Mouse (Mus musculus): Measurements from ENCODE around the gene Apex1.
A peak's percentile ranks its signal among the peaks of the same experiment; 100 is the strongest.
"Not testable (repeated sequence)": the region's sequence is repeated elsewhere in the genome, so short reads cannot be mapped to it uniquely, and the experiment has no call there.

Gene Apex1

DNA sequence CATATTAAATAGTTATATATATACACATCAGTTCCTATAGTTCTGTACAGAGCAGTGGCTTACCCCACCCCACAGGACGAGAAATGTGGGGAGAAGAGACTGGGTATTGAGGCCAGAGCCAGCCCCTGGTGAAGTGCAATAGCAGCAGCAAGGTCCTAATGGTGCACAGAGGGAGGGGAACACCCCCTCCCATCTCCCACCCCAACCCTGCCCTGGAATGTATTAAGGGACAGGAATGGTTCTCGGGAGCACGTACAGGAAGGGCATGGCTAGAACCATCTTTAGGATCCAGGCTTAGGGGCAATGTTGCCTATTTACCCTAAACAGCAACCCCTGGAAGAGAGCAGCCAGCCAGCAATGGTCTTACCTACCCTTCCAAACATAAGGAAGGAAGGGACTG is 2.6 kb downstream of the Apex1 start:
- no peak for DNase-seq (ENCODE audit: low spot score)

DNA sequence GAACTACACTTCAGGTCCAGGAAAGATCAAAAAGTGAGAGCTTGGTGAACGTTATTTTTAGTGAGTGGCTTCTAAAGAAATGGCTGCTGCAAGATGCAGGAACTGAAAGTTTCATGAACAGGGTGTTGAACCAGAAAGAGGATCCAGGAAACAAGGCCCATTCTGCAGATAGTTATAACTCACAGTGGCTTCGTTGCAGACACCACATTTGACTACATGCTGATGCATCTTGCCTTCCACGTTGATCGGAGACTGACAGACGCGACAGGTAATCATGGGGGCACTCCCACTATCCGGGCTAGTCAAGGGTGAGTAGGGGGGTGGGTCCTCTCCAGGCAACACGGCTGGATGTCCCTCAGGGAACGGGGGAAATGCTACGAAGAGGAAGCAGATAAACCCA is 5.2 kb downstream of the Apex1 start:
- no peak for DNase-seq (ENCODE audit: low spot score)

DNA sequence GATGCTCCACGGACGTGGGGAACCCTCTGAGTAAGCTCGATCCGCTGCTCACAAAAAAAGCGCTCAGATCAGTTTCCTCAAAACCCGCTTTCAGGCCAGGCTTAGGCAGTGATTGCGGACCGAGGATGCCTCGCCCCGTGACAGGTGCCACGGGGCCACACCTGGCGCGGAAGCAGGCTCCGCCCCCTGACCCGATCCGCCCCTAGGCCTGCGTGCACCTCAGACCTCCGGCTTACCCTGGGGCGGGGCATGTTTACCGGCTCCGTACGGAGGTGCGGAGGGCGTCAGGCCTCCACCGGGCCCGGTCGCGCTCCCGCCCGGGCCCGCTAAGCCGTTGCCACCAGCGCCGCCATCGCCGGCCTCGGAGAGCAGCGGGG is 5.6 kb downstream of the Apex1 start:
- DNase-seq (ENCODE audit: low spot score), result peak; percentile 21

DNA sequence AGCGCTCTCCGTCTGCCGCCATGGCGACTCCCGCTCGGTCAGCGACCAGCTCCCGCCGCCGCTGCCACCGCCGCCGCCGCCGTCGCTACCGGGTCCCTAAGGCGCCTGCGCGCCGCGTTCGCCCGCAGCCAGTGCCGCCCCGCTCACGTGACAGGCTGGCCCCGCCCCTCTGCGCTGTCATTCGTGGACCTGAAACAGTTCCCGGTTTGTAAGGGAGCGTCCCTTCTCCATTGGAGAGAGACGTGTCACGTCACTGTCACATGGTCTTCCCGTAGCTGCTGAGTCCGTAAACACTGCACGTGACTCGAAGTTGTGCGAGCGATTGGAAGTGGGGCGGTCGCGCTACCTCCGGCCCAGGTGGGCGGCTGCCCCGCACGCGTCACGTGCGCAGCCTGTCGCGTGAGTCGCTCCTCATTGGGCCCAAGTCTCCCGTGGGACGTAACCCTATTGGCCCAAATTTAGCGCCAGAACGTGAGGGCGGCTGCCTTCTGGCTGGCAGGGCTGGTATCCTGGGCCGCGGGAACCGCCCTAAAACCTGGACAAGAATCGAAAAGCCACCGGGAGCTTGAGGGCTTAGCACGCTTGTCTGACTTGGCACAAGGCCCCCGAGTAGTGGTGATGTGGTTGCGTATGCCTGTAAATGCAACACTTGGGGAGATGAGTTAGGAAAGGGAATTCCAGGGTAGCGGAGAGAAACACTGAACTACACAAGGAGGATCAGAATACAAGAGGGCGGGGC is 6.2 kb downstream of the Apex1 start, which contains the start of the genes Pip4p1 and Pnp:
Gene Pip4p1, minus strand, starts transcription at position 103 of the 739 bp plus-strand sequence.
Gene Pnp, plus strand, starts transcription at position 329 of the 739 bp plus-strand sequence.
- peak; percentile 98 for DNase-seq (ENCODE audit: low spot score)

DNA sequence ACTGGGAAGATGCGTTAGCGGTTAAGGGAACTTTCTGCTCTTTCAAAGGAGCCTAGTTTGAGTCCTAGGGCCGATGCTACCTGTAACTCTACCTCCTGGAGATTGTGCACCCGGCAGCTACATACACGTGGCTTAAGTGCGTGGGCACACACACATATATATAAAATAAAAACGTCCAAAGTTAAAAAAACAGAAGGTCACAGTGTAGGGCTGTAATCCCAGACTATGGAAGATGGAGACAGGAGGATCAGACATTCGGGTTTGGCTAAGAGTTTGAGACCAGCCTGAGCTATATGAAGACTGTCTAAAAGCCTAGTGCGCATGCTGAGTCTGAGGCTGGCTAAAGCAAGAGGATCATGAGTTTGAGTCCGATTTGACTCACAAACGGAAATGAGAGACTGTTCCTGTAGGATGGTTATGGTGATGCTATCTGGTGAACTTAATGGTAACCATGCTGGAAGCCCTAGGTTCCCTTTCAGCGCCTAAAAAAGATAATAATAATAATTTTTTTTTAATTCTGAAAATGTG is 6.8 kb downstream of the Apex1 start:
- DNase-seq (ENCODE audit: low spot score), result peak; percentile 48

DNA sequence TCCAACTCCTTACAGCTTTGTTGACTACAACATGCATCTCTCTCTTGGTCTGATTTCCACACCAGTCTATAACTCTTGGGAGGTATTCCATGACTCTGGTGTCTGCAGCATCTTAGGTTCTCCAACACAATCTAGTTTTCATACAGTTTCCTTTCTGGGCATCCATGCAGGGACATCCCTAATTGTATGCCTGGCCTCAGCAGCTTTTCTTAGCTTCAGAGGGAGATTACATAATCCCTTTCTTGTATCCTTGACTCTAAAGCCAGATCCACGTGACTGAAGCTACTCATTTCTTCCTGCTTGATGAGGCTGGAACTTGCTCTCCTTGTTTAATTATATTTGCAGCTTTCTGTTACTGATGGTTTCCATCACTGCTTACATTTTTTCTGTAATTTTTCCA is 11.9 kb downstream of the Apex1 start:
- DNase-seq (ENCODE audit: low spot score), result no peak

DNA sequence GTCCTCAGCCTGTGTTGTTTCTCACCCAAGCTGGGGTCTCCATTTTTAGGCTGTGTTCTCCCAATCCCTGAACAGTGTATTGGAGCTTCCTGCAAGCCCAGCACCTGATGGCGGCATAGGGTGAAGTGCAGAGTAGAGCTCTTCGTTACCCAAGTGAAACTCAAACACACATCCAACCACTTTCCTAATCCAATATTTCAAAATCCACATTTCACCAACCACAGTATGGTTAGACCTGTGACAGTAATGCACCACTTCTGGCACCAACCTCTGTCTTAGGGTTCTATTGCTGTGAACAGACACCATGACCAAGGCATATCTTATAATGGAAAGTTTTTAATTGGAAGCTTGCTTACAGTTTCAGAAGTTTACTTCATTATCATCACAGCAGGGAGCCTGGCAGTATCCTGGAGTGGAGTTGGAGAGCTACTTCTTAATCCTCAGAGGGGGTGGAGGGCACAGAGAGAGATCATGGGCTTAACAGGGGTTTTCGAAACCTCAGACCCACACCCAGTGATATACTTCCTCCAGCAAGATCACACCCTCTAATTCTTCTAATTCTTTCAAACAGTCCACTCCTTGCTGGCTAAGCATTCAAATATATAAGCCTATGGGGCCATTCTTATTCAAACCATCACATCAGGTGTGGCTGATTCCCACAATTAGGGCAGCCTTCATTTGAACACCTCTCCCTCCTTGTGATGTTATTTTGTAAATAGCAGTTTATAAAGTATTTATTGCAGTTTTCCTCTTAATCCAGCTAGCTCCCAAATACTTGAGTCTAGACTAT is 13.5 kb downstream of the Apex1 start:
- DNase-seq (ENCODE audit: low spot score), result no peak

DNA sequence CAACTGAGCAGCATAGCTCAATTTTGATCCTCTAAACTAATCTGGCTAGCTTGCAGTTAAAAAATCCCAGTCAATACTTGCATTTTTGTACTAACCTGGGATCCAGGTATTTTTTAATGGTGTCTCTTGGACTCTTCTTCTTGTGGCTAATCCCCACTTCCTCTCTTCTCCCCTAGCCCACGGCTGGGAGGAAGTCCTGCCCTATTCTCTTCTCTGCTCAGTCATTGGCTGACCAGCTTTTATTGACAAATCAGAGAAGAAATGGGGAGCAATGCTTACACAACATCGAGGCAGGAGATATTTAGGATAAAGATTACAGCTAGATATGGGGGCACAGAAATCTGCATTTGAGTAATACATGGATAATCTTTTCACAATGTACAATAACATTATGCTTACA is 14.2 kb downstream of the Apex1 start:
- DNase-seq (ENCODE audit: low spot score), result no peak

DNA sequence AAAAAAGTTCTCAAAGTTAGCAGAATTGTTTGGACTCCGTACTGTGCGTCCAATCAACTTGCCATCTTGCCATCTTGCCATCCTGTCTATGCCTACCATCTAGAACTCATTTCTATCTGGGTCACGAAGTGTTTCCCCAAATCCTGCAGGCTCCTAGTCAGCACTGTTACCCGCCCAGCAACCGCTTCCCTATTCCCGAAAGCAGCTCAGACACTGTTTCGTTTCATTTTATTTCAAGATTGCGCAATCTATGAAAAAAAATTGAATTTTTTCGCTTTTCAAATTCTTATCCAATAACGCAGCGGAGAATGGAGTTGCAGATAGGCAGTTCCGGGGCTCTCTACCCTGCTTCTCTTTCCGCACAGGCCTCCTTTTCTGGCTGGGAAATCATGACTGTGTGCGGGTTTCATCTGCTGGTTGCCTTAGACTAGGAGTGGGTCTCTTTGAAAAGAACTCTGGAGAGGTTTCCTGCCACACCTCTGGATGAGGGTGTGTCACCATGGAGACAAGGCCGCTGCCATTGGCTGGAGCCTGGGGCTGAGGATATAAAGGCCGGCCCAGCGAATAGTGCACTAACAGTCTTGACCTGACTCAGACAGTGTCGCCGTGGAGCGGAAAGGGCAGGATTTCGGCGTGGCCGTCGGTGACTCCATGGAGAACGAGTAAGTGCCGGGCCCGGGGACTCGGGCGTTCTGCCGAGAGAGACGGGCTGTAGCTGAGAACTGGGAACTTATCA is 19.3 kb downstream of the Apex1 start, which contains the start of gene Gm49342:
Gene Gm49342, plus strand, starts transcription at position 586 of the 736 bp plus-strand sequence.
- DNase-seq (ENCODE audit: low spot score), result peak; percentile 97

DNA sequence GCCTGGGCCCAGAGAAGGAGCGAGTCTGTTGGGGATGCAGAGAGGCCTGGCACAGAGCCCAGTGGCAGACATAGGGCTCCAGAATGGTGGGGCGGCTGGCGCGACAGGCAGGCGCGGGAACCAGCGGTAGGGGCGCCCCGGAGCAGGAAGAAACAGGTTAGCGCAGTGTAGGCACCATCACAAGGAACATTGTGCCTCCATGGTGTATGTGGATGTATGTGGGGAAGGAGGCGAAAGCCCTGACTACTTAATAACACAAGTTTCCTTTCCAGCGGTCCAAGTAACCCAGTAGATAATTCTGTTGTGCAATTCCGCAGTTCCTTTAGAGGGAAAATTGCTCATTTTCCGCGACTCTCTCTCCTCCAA is 19.9 kb downstream of the Apex1 start:
- DNase-seq (ENCODE audit: low spot score), result peak; percentile 63

DNA sequence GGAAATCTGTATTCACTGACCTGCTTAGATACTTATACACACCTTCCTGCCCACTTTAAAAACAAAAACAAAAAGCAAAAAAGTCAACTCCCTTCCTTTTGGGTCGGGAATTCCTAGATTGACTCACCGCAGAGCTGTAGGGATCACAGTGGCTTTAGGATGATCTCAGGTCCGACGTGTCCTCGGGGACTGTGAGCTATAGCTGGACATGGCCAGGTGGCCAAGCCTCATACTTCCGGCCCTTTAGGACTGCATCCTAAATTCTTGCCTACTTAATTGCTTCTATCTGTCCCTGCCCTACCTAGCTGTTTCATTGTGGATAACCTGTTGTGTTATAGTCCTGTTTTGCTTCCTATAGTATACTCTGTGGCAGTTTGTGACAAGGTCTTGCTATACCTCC is 20.3 kb downstream of the Apex1 start:
- peak; percentile 29 for DNase-seq (ENCODE audit: low spot score)

DNA sequence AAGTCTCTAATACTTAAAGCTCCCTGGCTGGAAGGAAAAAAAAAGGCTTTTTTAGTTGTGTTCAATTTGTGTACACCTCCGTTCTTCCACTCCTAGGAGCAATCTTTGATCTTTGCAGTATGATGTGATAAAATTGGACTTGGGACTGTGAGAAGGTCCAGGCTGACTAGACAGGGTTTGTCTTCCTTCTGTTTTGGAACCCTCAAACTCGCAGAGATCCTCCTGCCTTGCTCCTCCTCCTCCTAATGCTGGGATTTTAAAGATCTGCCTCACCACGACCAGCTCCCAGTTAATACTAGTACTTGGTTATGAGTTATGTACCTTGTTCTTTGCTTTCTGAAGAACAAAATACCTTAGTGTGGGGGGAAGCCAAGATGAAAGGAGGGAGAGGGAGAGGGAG is 20.8 kb downstream of the Apex1 start:
- not testable (repeated sequence) for DNase-seq (ENCODE audit: low spot score)

DNA sequence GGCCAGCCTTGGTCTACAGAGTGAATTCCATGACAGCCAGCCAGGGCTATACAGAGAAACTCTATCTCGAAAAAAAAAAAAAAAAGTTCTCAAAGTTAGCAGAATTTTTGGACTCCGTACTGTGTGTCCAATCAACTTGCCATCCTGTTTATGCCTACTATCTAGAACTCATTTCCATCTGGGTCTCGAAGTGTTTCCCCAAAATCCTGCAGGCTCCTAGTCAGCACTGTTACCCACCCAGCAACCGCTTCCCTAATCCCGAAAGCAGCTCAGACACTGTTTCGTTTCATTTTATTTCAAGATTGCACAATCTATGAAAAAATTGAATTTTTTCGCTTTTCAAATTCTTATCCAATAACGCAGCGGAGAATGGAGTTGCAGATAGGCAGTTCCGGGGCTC is 30.7 kb downstream of the Apex1 start:
- DNase-seq (ENCODE audit: low spot score), result no peak

DNA sequence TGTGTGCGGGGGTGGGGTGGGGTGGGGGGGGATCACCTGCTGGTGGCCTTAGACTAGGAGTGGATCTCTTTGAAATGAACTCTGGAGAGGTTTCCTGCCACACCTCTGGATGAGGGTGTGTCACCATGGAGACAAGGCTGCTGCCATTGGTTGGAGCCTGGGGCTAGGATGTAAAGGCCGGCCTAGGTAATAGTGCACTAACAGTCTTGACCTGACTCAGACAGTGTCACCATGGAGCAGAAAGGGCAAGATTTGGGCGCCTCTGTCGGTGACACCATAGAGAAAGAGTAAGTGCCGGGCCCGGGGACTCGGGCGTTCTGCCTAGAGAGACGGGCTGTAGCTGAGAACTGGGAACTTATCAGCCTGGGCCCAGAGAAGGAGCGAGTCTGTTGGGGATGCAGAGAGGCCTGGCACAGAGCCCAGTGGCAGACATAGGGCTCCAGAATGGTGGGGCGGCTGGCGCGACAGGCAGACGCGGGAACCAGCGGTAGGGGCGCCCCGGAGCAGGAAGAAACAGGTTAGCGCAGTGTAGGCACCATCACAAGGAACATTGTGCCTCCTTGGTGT is 31.3 kb downstream of the Apex1 start, which contains the start of gene Pnp2:
Gene Pnp2, plus strand, starts transcription at position 51 of the 567 bp plus-strand sequence.
- DNase-seq (ENCODE audit: low spot score), result peak; percentile 44

DNA sequence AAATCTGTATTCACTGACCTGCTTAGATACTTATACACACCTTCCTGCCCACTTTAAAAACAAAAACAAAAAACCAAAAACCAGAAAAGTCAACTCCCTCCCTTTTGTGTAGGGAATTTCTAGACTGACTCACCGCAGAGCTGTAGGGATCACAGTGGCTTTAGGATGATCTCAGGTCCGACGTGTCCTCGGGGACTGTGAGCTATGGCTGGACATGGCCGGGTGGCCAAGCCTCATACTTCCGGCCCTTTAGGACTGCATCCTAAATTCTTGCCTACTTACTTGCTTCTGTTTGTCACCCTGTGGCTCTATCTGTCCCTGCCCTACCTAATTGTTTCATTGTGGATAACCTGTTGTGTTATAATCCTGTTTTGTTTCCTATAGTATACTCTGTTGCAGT is 32.0 kb downstream of the Apex1 start:
- not testable (repeated sequence) for DNase-seq (ENCODE audit: low spot score)

DNA sequence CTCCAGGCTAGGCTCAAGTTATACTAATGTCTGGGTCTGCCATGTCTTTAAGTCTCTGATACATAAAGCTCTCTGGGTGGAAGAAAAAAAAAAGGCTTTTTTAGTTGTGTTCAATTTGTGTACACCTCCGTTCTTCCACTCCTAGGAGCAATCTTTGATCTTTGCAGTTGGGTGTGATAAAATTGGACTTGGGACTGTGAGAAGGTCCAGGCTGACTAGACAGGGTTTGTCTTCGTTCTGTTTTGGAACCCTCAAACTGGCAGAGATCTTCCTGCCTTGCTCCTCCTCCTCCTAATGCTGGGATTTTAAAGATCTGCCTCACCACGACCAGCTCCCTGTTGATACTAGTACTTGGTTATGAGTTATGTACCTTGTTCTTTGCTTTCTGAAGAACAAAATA is 32.4 kb downstream of the Apex1 start:
- DNase-seq (ENCODE audit: low spot score), result not testable (repeated sequence)

DNA sequence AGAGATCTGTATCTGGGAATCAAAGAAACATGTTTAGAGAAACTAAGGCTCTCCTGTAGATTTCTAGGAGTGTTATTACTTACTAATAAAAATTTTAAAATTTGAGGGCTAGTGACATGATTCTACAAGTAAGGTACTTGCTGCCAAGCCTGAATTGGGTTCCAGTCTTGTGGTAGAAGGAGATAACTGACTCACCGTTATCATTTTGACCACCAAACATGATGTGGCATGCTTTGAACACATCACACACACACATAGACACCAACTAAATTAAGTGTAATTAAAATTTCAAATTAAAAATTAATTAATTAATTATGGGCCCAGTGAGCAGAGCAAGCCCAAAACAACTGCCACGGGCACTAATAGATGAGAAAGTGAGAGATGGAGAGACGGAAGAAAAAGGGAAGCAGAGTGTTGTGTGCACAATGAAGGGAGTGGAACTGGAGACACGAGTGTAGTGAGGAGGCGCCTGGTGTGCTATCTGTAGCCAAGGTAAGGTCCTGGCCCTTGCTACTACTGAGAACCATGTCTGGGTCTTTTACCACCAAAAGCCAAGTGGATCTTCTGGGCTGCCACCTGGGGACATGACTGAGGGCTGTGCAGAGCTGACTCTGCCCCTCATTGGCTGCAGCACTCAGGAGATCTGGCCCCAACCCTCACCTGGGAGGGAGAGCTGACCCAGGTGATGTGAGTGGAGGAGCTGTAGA is 33.7 kb downstream of the Apex1 start:
- not testable (repeated sequence) for DNase-seq (ENCODE audit: low spot score)

DNA sequence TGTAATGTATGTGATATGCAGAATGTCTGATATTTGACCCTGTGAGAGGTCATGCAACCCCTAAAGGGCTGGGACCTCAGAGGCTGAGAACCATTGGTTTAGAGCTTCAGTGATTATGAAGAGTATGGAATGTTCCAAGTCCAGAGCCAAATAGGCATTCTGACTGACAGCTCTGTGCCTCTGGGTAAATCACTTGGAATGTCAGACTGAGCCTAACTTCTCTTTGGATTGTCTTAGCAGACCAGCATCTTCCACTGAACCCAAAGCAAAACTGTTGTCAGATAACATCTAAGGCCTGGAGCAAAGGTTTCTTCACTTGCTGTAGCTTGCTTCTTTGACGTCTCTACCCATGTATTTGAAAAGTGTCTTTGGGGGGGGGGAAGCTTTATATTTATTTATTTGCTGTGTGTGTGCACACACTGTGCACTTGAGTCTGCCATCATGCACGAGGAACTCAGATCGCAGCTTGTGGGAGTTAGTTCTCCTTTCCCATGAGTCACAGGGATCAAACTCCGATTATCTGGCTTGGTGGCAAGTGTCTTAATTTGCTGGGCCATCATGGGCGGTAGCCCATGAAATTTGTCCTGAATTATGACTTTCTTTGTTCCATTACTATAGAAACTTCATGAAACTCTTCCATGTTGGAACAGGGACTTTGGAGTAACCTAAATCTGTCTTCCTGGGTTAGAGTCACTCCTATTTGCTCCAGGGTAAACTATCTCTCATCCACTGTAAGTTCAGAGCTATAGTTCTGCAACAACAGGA is 43.6 kb downstream of the Apex1 start:
- DNase-seq (ENCODE audit: low spot score), result no peak

DNA sequence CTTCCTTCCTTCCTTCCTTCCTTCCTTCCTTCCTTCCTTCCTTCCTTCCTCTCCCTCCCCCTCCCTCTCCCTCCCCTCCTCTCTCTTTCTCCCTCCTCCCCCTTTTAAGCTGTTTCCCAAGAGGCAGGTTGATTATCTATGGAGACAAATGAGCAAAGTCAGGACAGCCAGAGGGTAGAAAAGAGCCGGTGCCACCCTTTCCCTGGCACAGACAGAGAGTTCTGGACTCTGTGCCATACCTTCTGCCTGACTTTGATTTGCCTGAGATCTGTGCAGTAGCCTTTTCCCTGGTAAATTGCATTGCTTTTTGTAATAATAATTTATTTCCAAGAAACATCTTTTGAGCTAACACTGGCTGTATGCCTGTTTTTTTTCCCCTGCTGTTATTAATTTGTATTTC is 44.3 kb downstream of the Apex1 start:
- DNase-seq (ENCODE audit: low spot score), result no peak

Measured in embryo, embryonic 10.5 days (tissue).